Mouse (Mus musculus): ENCODE data around the gene Cfap61. TPM values are rescaled to one million over a fixed set of nuclear protein-coding genes. Genes with fewer than 3 reads are reported as not detected.

Cfap61 gene
- total and polyA plus RNA-seq, 3 experiments, result 0.13 TPM; not detected in 2

- H3K27ac ChIP-seq (ENCODE audit: control insufficient read depth, low read depth, low read length), result no peak overlapping the region
- no peaks in the 10 kb centered on the region; a peak in 1 of 4 replicates for H3K27me3 ChIP-seq (ENCODE audit: control insufficient read depth in 1 of 2, insufficient read depth in 2 of 2, low read length in 2 of 2)
- no peaks in the 10 kb centered on the region for H3K4me1 ChIP-seq (ENCODE audit: control insufficient read depth in 1 of 2, insufficient read depth in 2 of 2, low read length in 2 of 2)
- TF ChIP-seq ZKSCAN1 (IDR thresholded peaks at IDR 0.05; ENCODE audit: low read depth, low read length) (no peak), ZC3H11A (IDR thresholded peaks at IDR 0.05; ENCODE audit: low read depth, low read length) (no peak), BHLHE40 (IDR thresholded peaks at IDR 0.05; ENCODE audit: borderline replicate concordance, low read depth, low read length) (no peak), KAT2A (conservative IDR thresholded peaks at IDR 0.05; ENCODE audit: low read depth, low read length) (no peak), POLR2A (IDR thresholded peaks at IDR 0.05; ENCODE audit: control insufficient read depth in 1 of 2, insufficient read depth in 1 of 2, low read depth in 1 of 2, low read length in 2 of 2, poor library complexity in 1 of 2) (no peak), HCFC1 (IDR thresholded peaks at IDR 0.05; ENCODE audit: low read depth, low read length) (no peak), TCF12 (IDR thresholded peaks at IDR 0.05; ENCODE audit: low read depth, low read length) (no peak), SIN3A (IDR thresholded peaks at IDR 0.05; ENCODE audit: low read length) (no peak), EP300 (IDR thresholded peaks at IDR 0.05; ENCODE audit: low read depth in 1 of 2, low read length in 2 of 2) (no peak), NELFE (IDR thresholded peaks at IDR 0.05; ENCODE audit: low read depth, low read length) (no peak), SMC3 (IDR thresholded peaks at IDR 0.05; ENCODE audit: low read depth, low read length) (no peak), MAX (IDR thresholded peaks at IDR 0.05; ENCODE audit: low read length) (no peak), MAZ (IDR thresholded peaks at IDR 0.05; ENCODE audit: low read depth, low read length) (no peak), NRF1 (IDR thresholded peaks at IDR 0.05; ENCODE audit: insufficient read depth, low read depth, low read length, poor library complexity, severe bottlenecking) (no peak), UBTF (IDR thresholded peaks at IDR 0.05; ENCODE audit: borderline replicate concordance, insufficient read depth, low read depth, low read length) (no peak), MAFK (IDR thresholded peaks at IDR 0.05; ENCODE audit: borderline replicate concordance, low read depth, low read length) (no peak), POLR2AphosphoS2 (IDR thresholded peaks at IDR 0.05; ENCODE audit: low read length) (no peak), CTCF (IDR thresholded peaks at IDR 0.05 in 2 of 3, conservative IDR thresholded peaks at IDR 0.05 in 1 of 3; ENCODE audit: control insufficient read depth in 1 of 3, insufficient read depth in 1 of 3, low read depth in 2 of 3, low read length in 3 of 3, poor library complexity in 1 of 3, severe bottlenecking in 1 of 3) (no peak), MXI1 (IDR thresholded peaks at IDR 0.05; ENCODE audit: low read depth, low read length) (no peak)
- H3K4me3 ChIP-seq (ENCODE audit: control insufficient read depth in 1 of 2, insufficient read depth in 1 of 2, low read depth in 2 of 2, low read length in 2 of 2), result no peak overlapping the region
- H3K9me3 ChIP-seq (replicated peaks; ENCODE audit: insufficient read depth, low read length), result no peaks in the 10 kb centered on the region
- DNase-seq (ENCODE audit: low read depth, low spot score), result no peak
- H3K9ac ChIP-seq (ENCODE audit: control insufficient read depth, low read depth, low read length, poor library complexity, severe bottlenecking), result no peak overlapping the region
- no peaks in the 10 kb centered on the region for H3K36me3 ChIP-seq (ENCODE audit: control insufficient read depth in 1 of 2, insufficient read depth in 2 of 2, low read length in 2 of 2)
- no peaks in the 10 kb centered on the region for H3K79me2 ChIP-seq (ENCODE audit: control insufficient read depth, insufficient read depth, low read length, poor library complexity)
Measured at GRCm38 (mm10) chr2:146183830-146184793, 249.5 kb downstream of the Cfap61 start.

- TF ChIP-seq SMC3 (IDR thresholded peaks at IDR 0.05; ENCODE audit: low read depth, low read length), result no peak
- TF ChIP-seq UBTF (IDR thresholded peaks at IDR 0.05; ENCODE audit: borderline replicate concordance, insufficient read depth, low read depth, low read length), result no peak
- TF ChIP-seq ETS1 (IDR thresholded peaks at IDR 0.05; ENCODE audit: low read depth, low read length), result no peak
- no peak for TF ChIP-seq CTCF (IDR thresholded peaks at IDR 0.05 in 2 of 3, conservative IDR thresholded peaks at IDR 0.05 in 1 of 3; ENCODE audit: control insufficient read depth in 1 of 3, insufficient read depth in 1 of 3, low read depth in 2 of 3, low read length in 3 of 3, poor library complexity in 1 of 3, severe bottlenecking in 1 of 3)
- TF ChIP-seq GABPA (IDR thresholded peaks at IDR 0.05; ENCODE audit: low read depth, low read length), result no peak
- TF ChIP-seq GATA1 (IDR thresholded peaks at IDR 0.05; ENCODE audit: low read depth, low read length), result no peak
- TF ChIP-seq MEF2A (IDR thresholded peaks at IDR 0.05; ENCODE audit: extremely low read depth, insufficient replicate concordance, low read depth, low read length, poor library complexity, severe bottlenecking), result no peak
- TF ChIP-seq MXI1 (IDR thresholded peaks at IDR 0.05; ENCODE audit: low read depth, low read length), result no peak
- no peak for TF ChIP-seq USF1 (IDR thresholded peaks at IDR 0.05; ENCODE audit: low read depth, low read length)
- TF ChIP-seq MYC (IDR thresholded peaks at IDR 0.05; ENCODE audit: low read depth, low read length), result no peak
- Histone ChIP-seq H3K9me3 (replicated peaks; ENCODE audit: insufficient read depth, low read length) (no peaks in the 10 kb centered on the region), H3K79me2 (ENCODE audit: control insufficient read depth, insufficient read depth, low read length, poor library complexity) (no peaks in the 10 kb centered on the region), H3K4me3 (ENCODE audit: control insufficient read depth in 1 of 2, insufficient read depth in 1 of 2, low read depth in 2 of 2, low read length in 2 of 2) (no peak overlapping the region), H3K9ac (ENCODE audit: control insufficient read depth, low read depth, low read length, poor library complexity, severe bottlenecking) (no peak overlapping the region), H3K27ac (ENCODE audit: control insufficient read depth, low read depth, low read length) (no peak overlapping the region), H3K27me3 (ENCODE audit: control insufficient read depth in 1 of 2, insufficient read depth in 2 of 2, low read length in 2 of 2) (no peaks in the 10 kb centered on the region), H3K4me1 (ENCODE audit: control insufficient read depth in 1 of 2, insufficient read depth in 2 of 2, low read length in 2 of 2) (no peaks in the 10 kb centered on the region), H3K36me3 (ENCODE audit: control insufficient read depth in 1 of 2, insufficient read depth in 2 of 2, low read length in 2 of 2) (no peaks in the 10 kb centered on the region)
- DNase-seq (ENCODE audit: low read depth, low spot score), result no peak
Measured at GRCm38 (mm10) chr2:146196126-146196525, 261.5 kb downstream of the Cfap61 start.

Measured in MEL (cell line).